Mouse (Mus musculus): ENCODE measurements around the gene D16Ertd472e.

- TF ChIP-seq MAFK (IDR thresholded peaks at IDR 0.05; ENCODE audit: insufficient read depth, low read depth, low read length) (no peak), ZNF384 (IDR thresholded peaks at IDR 0.05; ENCODE audit: low read depth, low read length) (no peak), HCFC1 (IDR thresholded peaks at IDR 0.05; ENCODE audit: borderline replicate concordance, insufficient read depth, low read length) (no peak)
These were observed 2.3 kb downstream of the D16Ertd472e start for GRCm38 (mm10) chr16:78574241-78574640.
